Mouse (Mus musculus): ENCODE results near the gene 4833427G06Rik. TPM values are rescaled to one million over a fixed set of nuclear protein-coding genes. Genes with fewer than 3 reads are reported as not detected.

The 4833427G06Rik gene
- polyA plus RNA-seq, 1 experiment from 2014 or later = 0.15 TPM

DNA sequence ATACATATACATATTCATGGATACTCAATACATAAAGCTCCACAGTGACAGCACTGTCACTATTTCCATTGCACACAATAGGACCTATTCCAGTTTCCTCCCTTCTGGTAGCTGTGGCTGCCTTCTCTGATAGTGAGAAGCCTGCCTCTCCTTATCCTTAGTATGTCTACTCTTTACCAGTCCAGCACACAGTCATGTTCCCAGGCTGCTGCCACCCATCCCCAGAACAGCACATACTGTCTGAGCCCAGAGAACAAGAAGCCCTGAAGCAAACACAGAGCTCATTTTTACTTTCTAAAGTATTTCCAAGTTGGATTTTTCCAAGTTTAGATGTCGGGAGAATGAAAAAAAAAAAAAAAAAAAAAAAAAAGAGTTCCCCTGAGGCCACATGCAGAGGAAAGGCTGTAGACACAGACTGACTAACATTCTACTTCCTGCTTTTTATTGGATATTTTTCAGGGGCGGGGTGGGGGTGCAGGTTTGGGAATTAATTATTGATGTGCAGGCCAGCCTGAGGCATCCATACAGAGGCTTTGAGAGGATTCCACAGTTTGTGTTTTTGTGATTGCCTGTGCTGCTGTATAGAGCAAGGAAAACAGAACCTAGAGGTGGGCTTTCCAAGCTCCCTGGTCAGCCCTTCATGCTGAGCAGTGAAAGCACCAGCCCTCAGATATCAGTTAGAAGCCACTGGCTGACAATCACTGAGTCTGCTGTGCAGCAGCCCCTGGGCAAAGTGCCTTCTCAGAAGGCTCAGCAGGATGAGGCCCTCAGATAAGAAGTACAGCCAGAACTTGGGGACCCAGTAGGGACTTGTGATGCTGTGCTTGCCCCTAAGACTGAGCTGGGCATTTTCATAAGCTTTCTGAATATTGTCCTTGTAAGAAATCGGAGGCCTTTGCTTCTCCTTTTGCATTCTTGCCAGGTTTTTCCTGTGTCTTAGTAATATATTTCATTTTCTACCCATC is 45.2 kb downstream of the 4833427G06Rik start:
- no peaks in the 10 kb centered on the region for H3K36me3 ChIP-seq
- 75% methylated on average over 3 of the region's 3 CpGs for WGBS
- no peaks in the 10 kb centered on the region for H3K9me3 ChIP-seq (replicated peaks)
- DNase-seq (ENCODE audit: low spot score) = no peak
- peaks cover 3% of the 10 kb centered on the region; the same call in 1 of the 2 replicates for H3K4me1 ChIP-seq
- H3K4me3 ChIP-seq = no peak overlapping the region
- H3K27me3 ChIP-seq (ENCODE audit: low read depth, poor library complexity, severe bottlenecking) = no peaks in the 10 kb centered on the region
- 0 out of 2 replicates have a peak overlapping the region, but pooled peaks have one; percentile 19 for H3K27ac ChIP-seq

GRCm38 (mm10) chr9:51052180-51052579 is 49.7 kb downstream of the 4833427G06Rik start:
- Histone ChIP-seq H3K9me3 (replicated peaks) (no peaks in the 10 kb centered on the region), H3K4me3 (no peak overlapping the region), H3K27me3 (ENCODE audit: low read depth, poor library complexity, severe bottlenecking) (no peaks in the 10 kb centered on the region), H3K36me3 (no peaks in the 10 kb centered on the region), H3K27ac (no peak overlapping the region), H3K4me1 (peaks cover 3% of the 10 kb centered on the region; the same call in 1 of the 2 replicates)
- no peak for DNase-seq (ENCODE audit: low spot score)
- WGBS = 73% methylated on average over 3 of the region's 3 CpGs

- no peak for DNase-seq (ENCODE audit: low spot score)
- Histone ChIP-seq H3K27me3 (ENCODE audit: low read depth, poor library complexity, severe bottlenecking) (no peaks in the 10 kb centered on the region), H3K4me1 (no peaks in the 10 kb centered on the region), H3K9me3 (replicated peaks) (no peaks in the 10 kb centered on the region), H3K36me3 (no peaks in the 10 kb centered on the region), H3K4me3 (no peak overlapping the region), H3K27ac (no peak overlapping the region)
- 87% methylated on average over 6 of the region's 6 CpGs for WGBS
Measured at GRCm38 (mm10) chr9:51042136-51042535, 59.7 kb downstream of the 4833427G06Rik start.

DNA sequence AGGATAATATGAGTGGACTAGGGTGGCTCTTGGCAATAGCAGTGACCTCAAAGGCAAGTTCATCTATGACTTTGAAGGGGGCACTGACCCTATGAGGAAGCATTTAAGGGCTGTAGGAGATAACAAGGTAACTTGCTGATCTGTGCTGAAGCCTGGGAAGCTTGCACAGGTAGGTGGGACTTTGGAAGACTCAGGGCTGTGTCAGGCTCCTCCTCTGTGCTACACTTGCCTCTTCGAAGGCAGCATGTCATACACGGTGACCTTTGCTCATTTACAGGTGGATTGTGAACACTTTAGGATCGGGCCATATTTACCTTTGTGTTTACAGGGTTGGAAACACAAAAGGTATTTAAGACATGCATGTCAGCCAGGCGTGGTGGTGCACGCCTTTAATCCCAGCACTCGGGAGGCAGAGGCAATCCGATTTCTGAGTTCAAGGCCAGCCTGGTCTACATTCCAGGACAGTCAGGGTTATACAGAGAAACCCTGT is 60.3 kb downstream of the 4833427G06Rik start:
- no peak for DNase-seq (ENCODE audit: low spot score)
- H3K27ac ChIP-seq = no peak overlapping the region
- no peaks in the 10 kb centered on the region for H3K27me3 ChIP-seq (ENCODE audit: low read depth, poor library complexity, severe bottlenecking)
- WGBS = 86% methylated on average over 7 of the region's 7 CpGs
- no peaks in the 10 kb centered on the region for H3K36me3 ChIP-seq
- no peak overlapping the region for H3K4me3 ChIP-seq
- no peaks in the 10 kb centered on the region for H3K4me1 ChIP-seq
- no peaks in the 10 kb centered on the region for H3K9me3 ChIP-seq (replicated peaks)

- Histone ChIP-seq H3K9me3 (replicated peaks) (no peaks in the 10 kb centered on the region), H3K27me3 (ENCODE audit: low read depth, poor library complexity, severe bottlenecking) (peaks cover 13% of the 10 kb centered on the region), H3K4me3 (no peak overlapping the region), H3K4me1 (peaks cover 11% of the 10 kb centered on the region), H3K36me3 (no peaks in the 10 kb centered on the region), H3K27ac (no peak overlapping the region)
- DNase-seq (ENCODE audit: low spot score) = no peak
- 81% methylated on average over 3 of the region's 3 CpGs for WGBS
Measured at GRCm38 (mm10) chr9:51032785-51033529, 68.9 kb downstream of the 4833427G06Rik start.

- H3K9me3 ChIP-seq (replicated peaks) = no peaks in the 10 kb centered on the region
- no peak overlapping the region for H3K4me3 ChIP-seq
- H3K27ac ChIP-seq = no peak overlapping the region
- H3K4me1 ChIP-seq = peaks cover 11% of the 10 kb centered on the region
- WGBS = 72% methylated on average over 8 of the region's 8 CpGs
- DNase-seq (ENCODE audit: low spot score) = no peak
- peaks cover 13% of the 10 kb centered on the region for H3K27me3 ChIP-seq (ENCODE audit: low read depth, poor library complexity, severe bottlenecking)
- H3K36me3 ChIP-seq = no peaks in the 10 kb centered on the region
Measured at GRCm38 (mm10) chr9:51032291-51032690, 69.6 kb downstream of the 4833427G06Rik start.

DNA sequence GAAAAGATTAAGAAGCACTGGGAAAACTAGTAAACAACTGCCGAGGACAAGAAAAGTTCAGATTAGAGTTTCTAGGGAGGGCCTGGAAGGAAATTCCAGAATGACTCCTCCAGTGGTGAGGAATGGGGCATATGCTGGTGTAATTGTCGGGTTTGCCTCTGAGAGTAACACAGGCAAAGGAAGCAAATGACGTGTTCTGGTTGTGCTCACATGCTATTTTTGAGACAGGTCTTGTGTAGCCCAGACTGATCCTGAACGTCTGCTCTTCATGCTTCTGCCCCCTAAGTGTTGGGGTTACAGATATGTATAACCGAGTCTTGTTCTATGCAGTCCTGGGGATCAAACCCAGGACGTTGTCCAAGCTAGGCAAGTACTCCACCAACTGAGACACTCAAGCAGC is 70.3 kb downstream of the 4833427G06Rik start:
- Histone ChIP-seq H3K4me1 (peaks cover 11% of the 10 kb centered on the region), H3K27me3 (ENCODE audit: low read depth, poor library complexity, severe bottlenecking) (peaks cover 13% of the 10 kb centered on the region), H3K27ac (no peak overlapping the region), H3K9me3 (replicated peaks) (no peaks in the 10 kb centered on the region), H3K4me3 (no peak overlapping the region), H3K36me3 (no peaks in the 10 kb centered on the region)
- no peak for DNase-seq (ENCODE audit: low spot score)
- 73% methylated on average over 6 of the region's 6 CpGs for WGBS

MicroRNA genes within 50 kb of the gene (microRNA counts, 519-probe panel; counts per million panel counts)
- microRNA mmu-miR-34b-3p = 684 counts per million, percentile 72 among the panel's probes with 10 or more counts
- microRNA mmu-miR-34b-5p = 684 counts per million, percentile 72 among the panel's probes with 10 or more counts
- 684 counts per million, percentile 72 among the panel's probes with 10 or more counts for microRNA mmu-miR-34c

Small RNA genes within 50 kb of the gene (microRNA-seq; reads per million reads assigned to microRNA genes)
- gene Mir34b (44.3 reads per million, percentile 40 among the genes with 10 or more reads in this experiment), gene Mir34c (1,147 reads per million, percentile 76 among the genes with 10 or more reads in this experiment)

Other genes starting within 250 kb of the 4833427G06Rik start
- gene Sik2, start 93.0 kb downstream of the 4833427G06Rik start, polyA plus RNA-seq (2016; fragmentation: Nextera tagmentation; extraction: Ambion mirVana) = 13.2 and 16.7 TPM in 2 replicates
- not detected in 2 replicates for gene Btg4, start 41.2 kb downstream of the 4833427G06Rik start, polyA plus RNA-seq (2016; fragmentation: Nextera tagmentation; extraction: Ambion mirVana)
- 1.0 and 3.7 TPM in 2 replicates for gene Layn, start 25.0 kb downstream of the 4833427G06Rik start, polyA plus RNA-seq (2016; fragmentation: Nextera tagmentation; extraction: Ambion mirVana)
- 0.03 TPM in 1 of 2 replicates, not detected in the other for gene Gm32742, start 63.4 kb upstream of the 4833427G06Rik start, polyA plus RNA-seq (2016; fragmentation: Nextera tagmentation; extraction: Ambion mirVana)
- not detected in 2 replicates for gene Pou2af1, start 111.6 kb upstream of the 4833427G06Rik start, polyA plus RNA-seq (2016; fragmentation: Nextera tagmentation; extraction: Ambion mirVana)
- gene Colca2, start 176.5 kb upstream of the 4833427G06Rik start, polyA plus RNA-seq (2016; fragmentation: Nextera tagmentation; extraction: Ambion mirVana) = 1.6 and 2.2 TPM in 2 replicates
- gene 1810046K07Rik, start 226.8 kb upstream of the 4833427G06Rik start, polyA plus RNA-seq (2016; fragmentation: Nextera tagmentation; extraction: Ambion mirVana) = not detected in 2 replicates

All from limb, embryonic 10.5 days (tissue).